Mouse (Mus musculus) c-Kit-positive CD71-negative TER-119-negative erythroid progenitor cells, embryonic 14.5 days (primary cell): ENCODE measurements around the gene Ikzf4.
"Not testable (repeated sequence)": the region's sequence is repeated elsewhere in the genome, so short reads cannot be mapped to it uniquely, and the experiment has no call there.

Experiments used
- DNase-seq: peaks from one replicate; pipeline ENCODE4 v3.0.0-alpha.2; 2013; ENCODE audit warnings: low read depth

The Ikzf4 gene

DNA sequence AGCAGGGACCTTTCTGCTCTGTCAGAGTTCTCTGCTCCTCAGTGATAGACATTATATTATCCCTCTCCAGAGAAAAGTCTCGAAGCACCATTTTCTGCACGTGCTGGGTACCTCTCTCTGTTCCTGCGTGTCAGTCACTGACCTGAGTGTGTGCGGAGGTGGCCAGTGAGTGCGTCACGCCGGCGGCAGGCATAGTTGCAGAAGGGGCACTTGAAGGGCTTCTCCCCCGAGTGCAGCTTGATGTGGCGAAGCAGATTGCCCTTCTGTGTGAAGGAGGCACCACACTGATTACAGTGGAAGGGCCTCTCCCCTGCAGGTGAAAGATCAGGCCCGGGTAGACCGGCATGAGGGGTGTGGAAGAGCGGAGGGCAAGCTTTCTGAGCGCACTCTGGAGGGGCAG lies 5.8 kb downstream of the Ikzf4 start:
- no peak for DNase-seq

GRCm38 (mm10) chr10:128637011-128637410 lies 8.8 kb downstream of the Ikzf4 start:
- DNase-seq = peak; percentile 42

- DNase-seq = no peak
Measured at GRCm38 (mm10) chr10:128636561-128636960, 9.2 kb downstream of the Ikzf4 start.

GRCm38 (mm10) chr10:128635697-128636096 lies 10.1 kb downstream of the Ikzf4 start:
- DNase-seq = no peak

DNA sequence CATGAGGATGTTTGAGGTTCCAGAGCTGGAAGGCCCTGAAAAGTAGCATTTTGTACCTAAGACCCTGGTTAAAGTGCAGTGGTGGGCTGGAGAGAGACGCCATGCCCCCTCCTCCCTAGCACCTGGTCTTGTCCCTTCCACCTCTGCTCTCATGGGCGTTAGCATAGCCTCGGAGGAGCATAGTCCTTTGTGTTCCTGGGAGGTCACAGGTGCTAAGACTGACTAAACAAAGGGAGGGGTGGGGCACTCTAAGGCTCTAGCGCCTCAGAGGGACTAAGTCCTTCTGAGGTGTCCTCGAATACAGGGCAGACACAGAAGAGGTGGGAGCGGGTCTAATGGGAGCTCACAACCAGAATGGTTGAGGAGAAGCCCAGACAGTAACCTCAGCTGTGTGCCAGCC lies 14.2 kb downstream of the Ikzf4 start:
- DNase-seq = no peak

DNA sequence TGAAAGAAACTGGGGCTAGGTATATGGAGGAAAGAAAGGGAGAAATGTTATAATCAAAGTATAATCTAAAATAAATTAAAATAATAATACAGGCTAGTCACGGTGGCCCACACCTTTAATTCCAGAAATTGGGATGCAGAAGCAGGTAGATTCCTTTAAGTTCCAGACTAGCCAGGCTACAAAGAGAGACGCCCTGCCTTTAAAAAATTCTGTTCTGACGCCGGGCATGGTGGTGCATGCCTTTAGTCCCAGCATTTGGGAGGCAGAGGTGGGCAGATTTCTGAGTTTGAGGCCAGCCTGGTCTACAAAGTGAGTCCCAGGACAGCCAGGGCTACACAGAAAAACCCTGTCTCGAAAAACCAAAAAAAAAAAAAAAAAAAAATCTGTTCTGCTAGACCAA lies 15.5 kb downstream of the Ikzf4 start:
- not testable (repeated sequence) for DNase-seq

- DNase-seq = no peak
Measured at GRCm38 (mm10) chr10:128629746-128630145, 16.0 kb downstream of the Ikzf4 start.

DNA sequence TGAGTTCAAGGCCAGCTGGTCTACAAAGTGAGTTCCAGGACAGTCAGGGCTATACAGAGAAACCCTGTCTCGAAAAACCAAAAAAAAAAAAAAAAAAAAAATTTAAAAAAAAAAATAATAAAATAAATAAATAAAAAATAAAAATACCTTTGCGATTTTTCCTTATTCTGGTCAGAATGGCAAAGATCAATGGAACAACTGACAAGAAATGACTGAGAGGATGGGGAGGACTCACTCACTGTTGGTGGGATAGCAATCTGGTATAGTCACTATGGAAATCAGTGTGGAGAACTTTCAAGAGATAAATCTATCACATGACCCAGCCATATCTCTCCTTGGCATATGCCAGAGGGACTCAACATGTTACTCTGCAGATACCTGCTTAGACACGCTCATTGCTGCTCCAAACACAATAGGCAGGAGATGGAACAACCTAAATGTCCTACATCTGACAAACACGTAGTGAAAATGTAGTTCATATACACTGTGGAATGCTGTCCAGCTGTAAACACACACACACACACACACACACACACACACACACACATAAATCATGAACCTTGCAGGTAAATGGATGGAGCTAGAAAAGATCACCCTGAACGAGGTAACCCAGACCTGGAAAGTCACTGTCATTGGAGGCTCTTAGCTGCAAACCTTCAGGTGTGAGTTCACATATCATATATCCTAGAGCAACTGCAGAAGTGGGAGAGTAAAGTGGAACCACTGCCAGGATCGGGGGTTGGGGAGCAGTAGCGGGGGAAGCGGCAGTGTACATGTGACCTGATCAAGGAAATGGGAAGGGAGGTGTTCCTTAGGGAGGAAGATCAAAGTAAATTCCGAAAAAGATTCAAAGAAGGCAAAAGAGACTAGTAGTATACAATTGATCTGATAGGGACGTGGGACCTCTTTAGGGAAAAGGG lies 18.1 kb downstream of the Ikzf4 start:
- no peak for DNase-seq

- peak; percentile 94 for DNase-seq
Measured at GRCm38 (mm10) chr10:128626311-128627310, 19.2 kb downstream of the Ikzf4 start, which contains the start of gene Rps26. TSS of gene Rps26 (minus strand) at chr10:128626747.

GRCm38 (mm10) chr10:128625287-128625894 lies 20.4 kb downstream of the Ikzf4 start:
- DNase-seq = peak; percentile 32

DNA sequence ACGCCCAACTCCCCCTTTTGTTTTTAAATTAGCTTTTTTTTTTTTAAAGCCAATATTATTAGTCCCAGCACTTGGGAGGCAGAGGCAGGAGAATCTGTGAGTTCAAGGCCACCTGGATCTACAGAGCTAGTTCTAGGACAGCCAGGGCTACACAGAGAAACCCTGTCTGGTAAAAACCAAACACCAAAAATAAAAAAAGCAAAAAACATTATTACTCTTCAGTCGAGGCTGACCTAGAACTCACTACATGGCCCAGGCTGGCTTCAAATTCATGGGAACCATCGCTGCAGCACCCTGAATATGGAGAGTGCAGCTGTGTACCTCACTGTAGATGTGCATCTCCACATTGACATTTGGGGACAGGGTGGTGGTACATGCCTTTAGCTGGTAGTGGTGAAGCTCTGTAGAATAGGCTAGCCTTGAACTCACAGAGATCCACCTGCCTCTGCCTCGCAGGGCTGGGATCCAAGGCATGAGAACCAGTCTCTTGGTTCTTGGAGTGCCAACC lies 22.6 kb downstream of the Ikzf4 start:
- DNase-seq = not testable (repeated sequence)

DNA sequence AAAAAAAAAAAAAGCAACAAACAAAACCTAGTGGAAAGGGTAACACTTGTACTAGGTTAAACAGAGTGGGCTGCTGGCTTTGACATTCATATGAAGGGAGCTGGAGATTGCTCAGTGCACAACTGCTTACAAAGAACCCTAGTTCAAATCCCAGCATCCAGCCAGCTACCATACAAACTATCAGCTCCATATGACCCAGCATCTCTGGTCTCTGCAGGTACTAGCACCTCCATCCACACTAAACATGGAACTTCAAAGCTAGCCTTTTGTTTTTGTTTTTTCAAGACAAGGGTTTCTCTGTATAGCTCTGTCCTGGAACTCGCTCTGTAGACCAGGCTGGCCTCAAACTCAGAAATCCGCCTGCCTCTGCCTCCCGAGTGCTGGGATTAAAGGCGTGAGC lies 23.1 kb downstream of the Ikzf4 start:
- no peak for DNase-seq

DNA sequence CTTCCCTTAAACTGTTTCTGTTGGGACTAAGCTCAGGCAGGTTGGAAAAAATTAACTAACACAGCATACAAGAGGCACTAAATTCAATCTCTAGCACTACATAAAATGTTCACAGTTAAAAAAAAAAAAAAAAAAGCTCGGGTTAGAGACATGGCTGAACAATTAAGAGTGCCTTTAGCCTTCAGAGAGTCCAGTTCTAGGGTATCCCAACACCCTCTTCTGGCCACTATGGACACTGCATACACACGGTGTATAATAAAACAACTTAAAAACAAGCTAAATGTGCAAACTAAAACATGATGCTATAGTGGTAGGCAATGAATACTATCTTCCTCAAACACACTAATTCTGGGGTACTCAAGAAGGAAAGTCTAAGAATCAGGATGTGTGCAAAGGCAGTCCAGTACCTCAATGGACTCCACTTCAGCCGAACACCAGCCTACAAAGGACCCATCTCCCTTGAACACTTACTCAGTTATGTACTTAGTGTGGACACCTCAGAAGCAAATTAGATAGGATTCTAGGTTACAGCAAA lies 23.7 kb downstream of the Ikzf4 start:
- no peak for DNase-seq

DNA sequence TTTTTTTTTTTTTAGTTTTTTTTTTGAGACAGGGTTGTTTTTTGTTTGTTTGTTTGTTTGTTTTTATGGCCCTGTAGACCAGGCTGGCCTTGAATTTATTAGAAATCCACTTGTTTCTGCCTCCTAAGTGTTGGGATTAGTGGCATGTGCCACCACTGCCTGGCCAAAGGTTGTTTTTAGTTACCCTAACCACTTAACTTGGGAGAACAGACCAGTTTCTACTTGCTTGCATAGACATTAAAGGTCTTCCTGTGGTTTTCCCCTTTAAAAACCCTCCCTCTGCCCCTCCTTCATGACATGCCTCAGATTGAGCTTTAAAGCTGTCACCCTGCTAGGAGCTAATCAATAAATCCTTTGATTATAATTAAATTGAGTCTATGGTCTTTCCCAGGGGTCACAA lies 25.6 kb downstream of the Ikzf4 start:
- DNase-seq = no peak

- not testable (repeated sequence) for DNase-seq
Measured at GRCm38 (mm10) chr10:128619148-128619547, 26.6 kb downstream of the Ikzf4 start.

DNA sequence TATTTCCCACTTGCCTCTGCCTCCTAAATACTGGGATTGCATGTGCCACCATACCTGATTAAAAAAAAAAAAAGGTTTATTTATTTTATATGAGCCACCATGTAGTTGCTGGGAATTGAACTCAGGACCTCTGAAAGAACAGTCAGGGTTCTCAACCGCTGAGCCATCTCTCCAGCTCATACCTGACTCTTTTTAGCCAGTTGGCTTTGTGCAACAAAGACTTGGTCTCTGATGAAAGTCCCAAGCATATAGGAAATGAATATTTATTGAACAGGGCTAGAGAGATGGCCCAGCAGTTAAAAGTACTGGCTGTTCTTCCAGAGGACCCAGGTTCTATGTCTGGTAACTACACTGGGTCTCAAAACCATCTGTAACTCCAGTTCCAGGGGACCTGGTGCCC lies 27.2 kb downstream of the Ikzf4 start:
- DNase-seq = no peak

GRCm38 (mm10) chr10:128615798-128616448 lies 29.9 kb downstream of the Ikzf4 start:
- not testable (repeated sequence) for DNase-seq

DNA sequence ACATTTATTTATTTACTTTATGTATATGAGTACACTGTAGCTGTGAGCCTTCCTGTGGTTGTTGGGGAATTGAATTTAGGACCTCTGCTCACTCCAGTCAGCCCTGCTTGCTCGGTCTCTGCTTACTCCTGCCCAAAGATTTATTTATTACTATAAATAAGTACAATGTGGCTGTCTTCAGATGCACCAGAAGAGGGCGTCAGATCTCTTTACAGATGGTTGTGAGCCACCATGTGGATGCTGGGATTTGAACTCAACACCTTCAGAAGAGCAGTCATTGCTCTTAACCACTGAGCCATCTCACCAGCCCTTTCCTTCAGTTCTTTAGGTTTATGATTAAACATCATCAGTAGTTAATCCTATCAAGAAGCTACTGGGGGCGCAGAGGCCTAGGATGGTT lies 30.9 kb downstream of the Ikzf4 start:
- no peak for DNase-seq

- not testable (repeated sequence) for DNase-seq
Measured at GRCm38 (mm10) chr10:128613820-128614219, 32.0 kb downstream of the Ikzf4 start.

DNA sequence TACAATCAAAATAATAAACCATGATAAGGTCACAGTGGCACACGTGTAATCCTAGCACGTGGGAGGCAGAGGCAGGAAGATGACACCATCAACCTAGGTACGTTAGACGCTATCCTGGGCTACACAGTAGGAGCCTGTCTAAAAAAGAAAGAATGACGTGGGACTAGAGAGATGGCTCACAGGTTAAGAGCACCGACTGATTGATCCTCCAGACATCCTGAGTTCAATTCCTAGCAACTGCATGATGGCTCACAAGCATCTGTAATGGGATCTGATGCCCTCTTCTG lies 32.7 kb downstream of the Ikzf4 start:
- no peak for DNase-seq

DNA sequence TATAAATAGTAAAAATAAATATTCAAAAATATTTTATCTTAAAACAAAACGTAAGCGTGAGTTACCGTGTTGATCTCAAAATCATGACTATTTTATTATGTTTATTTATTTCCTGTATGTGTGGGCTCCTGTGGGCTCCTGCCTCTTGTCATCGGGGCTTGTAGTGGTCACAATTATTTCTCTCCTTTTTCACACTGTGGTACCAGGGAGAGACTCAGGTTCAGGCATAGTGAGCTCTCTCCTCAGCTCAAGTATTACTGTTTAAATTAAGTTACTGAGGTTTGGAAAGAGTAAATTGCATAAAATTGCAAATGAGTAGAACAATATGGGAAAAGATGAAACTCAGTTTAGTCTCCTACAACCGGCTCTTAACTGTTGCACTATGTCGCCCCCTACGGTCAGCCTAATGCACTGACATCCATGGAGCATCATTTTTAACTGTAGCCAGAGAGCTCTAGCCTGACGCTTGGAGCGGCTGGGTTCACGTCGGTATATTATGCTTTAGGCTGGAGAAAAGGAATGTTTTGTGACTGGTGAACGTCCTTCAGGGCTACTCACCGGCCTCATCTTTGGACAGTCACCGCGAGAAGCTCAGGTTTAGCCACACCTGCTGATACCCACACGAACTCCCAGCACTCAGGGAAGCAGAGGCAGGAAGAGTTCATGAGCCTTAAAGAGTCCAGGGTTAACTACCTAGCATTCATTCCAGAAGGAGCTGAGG lies 33.2 kb downstream of the Ikzf4 start:
- peak; percentile 90 for DNase-seq
